Mouse (Mus musculus): Measurements from ENCODE around the gene Mmp15. TPM values are rescaled to one million over a fixed set of nuclear protein-coding genes. Genes with fewer than 3 reads are reported as not detected.

Gene Mmp15
- total RNA-seq (2021), result 10 to 100 TPM in 1 of 2 experiments, 1 to 10 TPM in 1; 6.3 to 10.4 TPM
- long read RNA-seq, experiment 1, full-length matches to known transcripts, result 1 of 4 reads
- long read RNA-seq, experiment 1, partial matches to known transcripts, result 0 of 4 reads
- long read RNA-seq, experiment 1, other reads (novel, unspliced or antisense), result 3 of 4 reads
- long read RNA-seq, experiment 2, partial matches to known transcripts, result 0 of 2 reads
- long read RNA-seq, experiment 2, other reads (novel, unspliced or antisense), result 2 of 2 reads

GRCm38 (mm10) chr8:95352151-95352870 is at the start of gene Mmp15:
Gene Mmp15 (plus strand): TSS chr8:95352268.
- DNase-seq, result peak; percentile 81 to 87

GRCm38 (mm10) chr8:95302410-95302809 is 49.7 kb upstream of the Mmp15 start:
- peak in 1 of 2 experiments; percentile 60 for DNase-seq

GRCm38 (mm10) chr8:95305526-95305925 is 46.5 kb upstream of the Mmp15 start:
- DNase-seq, result peak in 1 of 2 experiments; percentile 34

- no peak for DNase-seq
These were observed 45.6 kb upstream of the Mmp15 start, which contains the start of gene Cngb1 for GRCm38 (mm10) chr8:95306431-95306830. Gene Cngb1 (minus strand): TSS chr8:95306585.

- DNase-seq, result no peak
These were observed 41.6 kb upstream of the Mmp15 start, which contains the start of gene Tepp for GRCm38 (mm10) chr8:95310342-95310970. Gene Tepp (plus strand): TSS chr8:95310566.

GRCm38 (mm10) chr8:95312836-95313235 is 39.2 kb upstream of the Mmp15 start:
- DNase-seq, result peak; percentile 70 to 82

- DNase-seq, result no peak
These were observed 38.2 kb upstream of the Mmp15 start for GRCm38 (mm10) chr8:95313857-95314256.

GRCm38 (mm10) chr8:95314707-95315106 is 37.4 kb upstream of the Mmp15 start:
- DNase-seq, result peak; percentile 42 to 59

GRCm38 (mm10) chr8:95315350-95315749 is 36.7 kb upstream of the Mmp15 start:
- DNase-seq, result no peak

- DNase-seq, result peak; percentile 79 to 85
These were observed 31.6 kb upstream of the Mmp15 start for GRCm38 (mm10) chr8:95320224-95321139.

GRCm38 (mm10) chr8:95323201-95323600 is 28.9 kb upstream of the Mmp15 start:
- DNase-seq, result no peak

GRCm38 (mm10) chr8:95324646-95325045 is 27.4 kb upstream of the Mmp15 start:
- DNase-seq, result no peak

- DNase-seq, result no peak
These were observed 25.2 kb upstream of the Mmp15 start for GRCm38 (mm10) chr8:95326822-95327221.

- DNase-seq, result no peak
These were observed 24.1 kb upstream of the Mmp15 start for GRCm38 (mm10) chr8:95327866-95328465.

- DNase-seq, result no peak
These were observed 21.7 kb upstream of the Mmp15 start for GRCm38 (mm10) chr8:95330367-95330766.

- DNase-seq, result peak; percentile 70 to 79
These were observed 20.8 kb upstream of the Mmp15 start for GRCm38 (mm10) chr8:95331156-95331719.

GRCm38 (mm10) chr8:95331720-95332436 is 20.2 kb upstream of the Mmp15 start, which contains the start of the genes Zfp319 and Usb1:
Gene Zfp319 (minus strand): TSS chr8:95331950.
Gene Usb1 (plus strand): TSS chr8:95332284.
- peak; percentile 96 to 98 for DNase-seq

GRCm38 (mm10) chr8:95332437-95333199 is 19.4 kb upstream of the Mmp15 start:
- no peak for DNase-seq

- no peak for DNase-seq
These were observed 16.4 kb upstream of the Mmp15 start for GRCm38 (mm10) chr8:95335706-95336105.
